Mouse (Mus musculus) bone marrow macrophage, adult 2 months (primary cell): ENCODE data around the gene Lmbrd1. TPM values are rescaled to one million over a fixed set of nuclear protein-coding genes. Genes with fewer than 3 reads are reported as not detected.

Experiments
- H3K27ac ChIP-seq: 2 replicates; pipeline ENCODE4 v1.5.1; 2012; ENCODE audit warnings: low read depth, low read length; ENCODE audit not compliant: insufficient read depth
- H3K4me1 ChIP-seq: 2 replicates; pipeline ENCODE4 v1.6.1; 2012; ENCODE audit warnings: low read length; ENCODE audit not compliant: control insufficient read depth, insufficient read depth
- H3K4me3 ChIP-seq: 2 replicates; pipeline ENCODE4 v1.5.1; 2012; ENCODE audit warnings: mild to moderate bottlenecking, low read length, moderate library complexity; ENCODE audit not compliant: insufficient read depth
- CTCF ChIP-seq: IDR thresholded peaks from 2 replicates; pipeline ENCODE4 v1.5.1; 2012; ENCODE audit warnings: low read depth, mild to moderate bottlenecking, low read length, moderate library complexity
- POLR2A ChIP-seq: IDR thresholded peaks from 2 replicates; pipeline ENCODE4 v1.6.1; 2012; ENCODE audit warnings: mild to moderate bottlenecking, low read depth, low read length, borderline replicate concordance
- polyA plus RNA-seq: library from polyadenylated mRNA; stranded (reverse); fragments of >200 nt; gene quantifications from 2 replicates; pipeline ENCODE4 v1.2.4, GENCODE M21; 2012; ENCODE audit not compliant: missing spikeins, insufficient read depth, insufficient read length

The Lmbrd1 gene
- polyA plus RNA-seq, 1 experiment = 124 TPM

GRCm38 (mm10) chr1:24680991-24681390 lies 2.6 kb downstream of the Lmbrd1 start:
- Histone ChIP-seq H3K4me3 (no peak overlapping the region), H3K27ac (no peak overlapping the region), H3K4me1 (peaks cover 14% of the 10 kb centered on the region)
- TF ChIP-seq POLR2A (no peak), CTCF (no peak)

- Histone ChIP-seq H3K27ac (no peak overlapping the region), H3K4me1 (peaks cover 15% of the 10 kb centered on the region), H3K4me3 (no peak overlapping the region)
- TF ChIP-seq CTCF = no peak
- TF ChIP-seq POLR2A = no peak
Observed at GRCm38 (mm10) chr1:24681946-24682345, 3.5 kb downstream of the Lmbrd1 start.

GRCm38 (mm10) chr1:24683947-24684346 lies 5.5 kb downstream of the Lmbrd1 start:
- TF ChIP-seq POLR2A (no peak), CTCF (no peak)
- Histone ChIP-seq H3K4me1 (peaks cover 14% of the 10 kb centered on the region), H3K4me3 (no peak overlapping the region), H3K27ac (no peak overlapping the region)

GRCm38 (mm10) chr1:24685606-24686005 lies 7.2 kb downstream of the Lmbrd1 start:
- Histone ChIP-seq H3K4me1 (peaks cover 11% of the 10 kb centered on the region), H3K27ac (no peak overlapping the region), H3K4me3 (no peak overlapping the region)
- TF ChIP-seq CTCF (no peak), POLR2A (no peak)

GRCm38 (mm10) chr1:24686235-24687021 lies 8.0 kb downstream of the Lmbrd1 start:
- H3K4me1 ChIP-seq = peaks cover 9% of the 10 kb centered on the region
- no peak overlapping the region for H3K4me3 ChIP-seq
- TF ChIP-seq POLR2A (no peak), CTCF (no peak)
- H3K27ac ChIP-seq = no peak overlapping the region

- Histone ChIP-seq H3K4me1 (peaks cover 22% of the 10 kb centered on the region), H3K4me3 (no peak overlapping the region), H3K27ac (no peak overlapping the region; the same call in 1 of the 2 replicates)
- TF ChIP-seq CTCF (no peak), POLR2A (no peak)
Observed at GRCm38 (mm10) chr1:24697677-24698076, 19.2 kb downstream of the Lmbrd1 start.

GRCm38 (mm10) chr1:24698146-24698880 lies 19.9 kb downstream of the Lmbrd1 start:
- no peak for TF ChIP-seq CTCF
- TF ChIP-seq POLR2A = no peak
- Histone ChIP-seq H3K27ac (no peak overlapping the region), H3K4me1 (peaks cover 23% of the 10 kb centered on the region)

GRCm38 (mm10) chr1:24699320-24699719 lies 20.9 kb downstream of the Lmbrd1 start:
- Histone ChIP-seq H3K4me1 (peaks cover 27% of the 10 kb centered on the region), H3K27ac (no peak overlapping the region; the same call in 1 of the 2 replicates), H3K4me3 (no peak overlapping the region)
- TF ChIP-seq POLR2A (no peak), CTCF (no peak)

More at GRCm38 (mm10) chr1:24698146-24698880, 19.9 kb downstream of the Lmbrd1 start:
- H3K4me3 ChIP-seq = no peak overlapping the region

GRCm38 (mm10) chr1:24700241-24700640 lies 21.8 kb downstream of the Lmbrd1 start:
- TF ChIP-seq CTCF = no peak
- TF ChIP-seq POLR2A = no peak
- peaks cover 27% of the 10 kb centered on the region for H3K4me1 ChIP-seq
- no peak overlapping the region for H3K27ac ChIP-seq
- H3K4me3 ChIP-seq = no peak overlapping the region

- Histone ChIP-seq H3K4me1 (peaks cover 14% of the 10 kb centered on the region), H3K4me3 (no peak overlapping the region), H3K27ac (no peak overlapping the region)
- TF ChIP-seq POLR2A (no peak), CTCF (no peak)
Observed at GRCm38 (mm10) chr1:24703821-24704220, 25.4 kb downstream of the Lmbrd1 start.
